Comparison of ENCODE assay signal across 11 mouse cellular contexts in the genomic region with DNA sequence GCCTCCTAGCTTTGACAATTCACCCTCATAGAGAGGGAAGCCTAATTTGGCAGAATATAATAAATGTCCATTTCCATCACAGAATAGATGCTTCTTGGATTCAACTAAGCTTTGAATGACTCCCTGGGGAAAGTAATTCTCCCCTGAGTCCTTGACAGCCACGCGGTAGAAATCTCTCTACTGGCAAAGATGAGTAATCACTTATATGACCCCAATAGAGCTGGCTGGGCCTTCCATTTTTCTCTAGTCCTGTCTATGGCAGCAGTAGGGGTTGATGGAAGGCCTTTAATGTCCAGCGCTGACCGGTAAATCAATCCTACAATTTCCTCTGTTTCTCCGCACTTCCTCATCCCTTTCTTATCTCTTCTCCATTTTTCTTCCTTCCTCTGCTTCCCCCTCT. TPM values are rescaled to one million over a fixed set of nuclear protein-coding genes. Genes with fewer than 3 reads are reported as not detected.
DNase-seq lines count a peak whose midpoint lies in the region; ATAC-seq and TF ChIP-seq lines count a peak whose summit lies in the region.
"Had no signal": no experiment of that assay in that cellular context is flagged by ENCODE, and none has a peak within 500 bp of the region (broad histone marks: within the 10 kb centered on the region; RNA-seq: fewer than 3 reads in every experiment).

No protein-coding gene starts in this region.

- 54% methylated on average over 5 of the region's 5 CpGs for WGBS in liver, embryonic 13.5 days (ENCODE audit: insufficient replicate concordance)
- 57% methylated on average over 5 of the region's 5 CpGs for WGBS in liver, postnatal 0 days (ENCODE audit: insufficient replicate concordance)
- 64% methylated on average over 5 of the region's 5 CpGs for WGBS in forebrain, postnatal 0 days
- WGBS in neural tube, embryonic 13.5 days, result 41% methylated on average over 5 of the region's 5 CpGs

- no peak overlapping the region for H3K27ac ChIP-seq in liver, embryonic 13.5 days
- no peak overlapping the region for H3K27ac ChIP-seq in liver, postnatal 0 days (ENCODE audit: low read depth)
- H3K27ac ChIP-seq in forebrain, postnatal 0 days (ENCODE audit: low read depth, low read length), result no peak overlapping the region
- no peak overlapping the region for H3K27ac ChIP-seq in neural tube, embryonic 13.5 days (replicated peaks)

- TF ChIP-seq CTCF in liver, postnatal 0 days (IDR thresholded peaks at IDR 0.05; ENCODE audit: low read depth), result no peak
- TF ChIP-seq CTCF in forebrain, postnatal 0 days (IDR thresholded peaks at IDR 0.05; ENCODE audit: low read depth), result no peak

- no peaks in the 10 kb centered on the region for H3K9me3 ChIP-seq in liver, embryonic 13.5 days (replicated peaks)
- no peaks in the 10 kb centered on the region for H3K9me3 ChIP-seq in liver, postnatal 0 days (ENCODE audit: low read length)
- H3K9me3 ChIP-seq in forebrain, postnatal 0 days (ENCODE audit: low read length), result no peaks in the 10 kb centered on the region
- no peaks in the 10 kb centered on the region for H3K9me3 ChIP-seq in neural tube, embryonic 13.5 days

- H3K4me3 ChIP-seq in liver, embryonic 13.5 days (replicated peaks), result peak overlapping the region; percentile 87; the same call in 1 of the 2 replicates
- no peak overlapping the region for H3K4me3 ChIP-seq in liver, postnatal 0 days (ENCODE audit: low read depth, low read length)
- H3K4me3 ChIP-seq in forebrain, postnatal 0 days (ENCODE audit: low read depth, low read length), result 0 out of 2 replicates have a peak overlapping the region, but pooled peaks have one; percentile 84
- peak overlapping the region; percentile 71 for H3K4me3 ChIP-seq in neural tube, embryonic 13.5 days

- H3K4me2 ChIP-seq in liver, embryonic 13.5 days, result peak overlapping the region; percentile 94
- H3K4me2 ChIP-seq in liver, postnatal 0 days (ENCODE audit: low read depth, low read length), result no peak overlapping the region
- H3K4me2 ChIP-seq in forebrain, postnatal 0 days (ENCODE audit: low read depth), result peak overlapping the region; percentile 91
- H3K4me2 ChIP-seq in neural tube, embryonic 13.5 days, result peak overlapping the region; percentile 89

- H3K27me3 ChIP-seq in liver, embryonic 13.5 days, result no peaks in the 10 kb centered on the region
- no peaks in the 10 kb centered on the region for H3K27me3 ChIP-seq in liver, postnatal 0 days (ENCODE audit: insufficient read depth, low read length)
- H3K27me3 ChIP-seq in forebrain, postnatal 0 days (ENCODE audit: insufficient read depth, low read length), result no peaks in the 10 kb centered on the region
- H3K27me3 ChIP-seq in neural tube, embryonic 13.5 days, result no peaks in the 10 kb centered on the region

- no peaks in the 10 kb centered on the region for H3K36me3 ChIP-seq in liver, embryonic 13.5 days
- H3K36me3 ChIP-seq in liver, postnatal 0 days (replicated peaks; ENCODE audit: insufficient read depth, low read length), result no peaks in the 10 kb centered on the region
- H3K36me3 ChIP-seq in forebrain, postnatal 0 days (ENCODE audit: insufficient read depth), result no peaks in the 10 kb centered on the region
- no peaks in the 10 kb centered on the region for H3K36me3 ChIP-seq in neural tube, embryonic 13.5 days

- ATAC-seq in liver, embryonic 13.5 days (ENCODE audit: low read depth), result no peak
- no peak for ATAC-seq in liver, postnatal 0 days
- ATAC-seq in forebrain, postnatal 0 days, result no peak
- ATAC-seq in neural tube, embryonic 13.5 days (ENCODE audit: low read depth), result no peak
- ATAC-seq in cerebellum, adult (ENCODE audit: insufficient number of reproducible peaks, low FRiP score, low TSS enrichment), result no peak
- ATAC-seq in megakaryocyte progenitor cell, adult 5-6 weeks (replicated peaks; ENCODE audit: poor library complexity), result no peak

- H3K9ac ChIP-seq in liver, embryonic 13.5 days, result no peak overlapping the region
- no peak overlapping the region for H3K9ac ChIP-seq in liver, postnatal 0 days (replicated peaks)
- H3K9ac ChIP-seq in forebrain, postnatal 0 days, result 0 out of 2 replicates have a peak overlapping the region, but pooled peaks have one; percentile 1
- peak overlapping the region; percentile 82; the same call in 1 of the 2 replicates for H3K9ac ChIP-seq in neural tube, embryonic 13.5 days

- TF ChIP-seq EP300 in liver, postnatal 0 days (IDR thresholded peaks at IDR 0.05; ENCODE audit: low read depth), result no peak

- H3K4me1 ChIP-seq in liver, embryonic 13.5 days (replicated peaks), result peaks cover 27% of the 10 kb centered on the region
- H3K4me1 ChIP-seq in liver, postnatal 0 days (ENCODE audit: insufficient read depth), result peaks cover 11% of the 10 kb centered on the region
- peaks cover 4% of the 10 kb centered on the region; the same call in 1 of the 2 replicates for H3K4me1 ChIP-seq in forebrain, postnatal 0 days (ENCODE audit: insufficient read depth)
- H3K4me1 ChIP-seq in neural tube, embryonic 13.5 days (replicated peaks), result peaks cover 24% of the 10 kb centered on the region

- peak; percentile 74 for DNase-seq in adrenal gland, adult 2 months
- no peak for DNase-seq in adrenal gland, postnatal 4 days (ENCODE audit: low spot score in 2 of 2)
- no peak for DNase-seq in liver, embryonic 13.5 days
- DNase-seq in liver, postnatal 0 days, result no peak
- no peak for DNase-seq in forebrain, postnatal 0 days
- DNase-seq: kidney, postnatal 14 days; thymus, adult 18-20 months had no signal

RNA-seq across cellular contexts. Expression of a gene that starts 1.5 kb away (rescaled TPM):
- total RNA-seq in adrenal gland, adult 2 months (2021), result under 1 TPM in 1 of 2 experiments, not detected in 1; 0.24 TPM
- polyA plus RNA-seq in adrenal gland, adult 2 months (2012; rRNA removed), result 0.10 and 0.15 TPM in 2 replicates
- total RNA-seq in adrenal gland, postnatal 4 days (2021), result 1 to 10 TPM in 1 of 2 experiments, under 1 TPM in 1; 0.71 to 1.1 TPM
- polyA plus RNA-seq in liver, embryonic 13.5 days (2015; fragmentation: Nextera tagmentation; extraction: Ambion mirVana), result not detected in 2 replicates
- not detected in 2 replicates for polyA plus RNA-seq in liver, postnatal 0 days (2015; fragmentation: Nextera tagmentation; extraction: Ambion mirVana)
- total RNA-seq in forebrain, postnatal 0 days (2014; rRNA removed), result 4.5 and 5.1 TPM in 2 replicates
- 5.2 and 9.0 TPM in 2 replicates for polyA plus RNA-seq in forebrain, postnatal 0 days (2015; fragmentation: Nextera tagmentation; extraction: Ambion mirVana)
- 2.4 and 2.9 TPM in 2 replicates for polyA plus RNA-seq in neural tube, embryonic 13.5 days (2015; fragmentation: Nextera tagmentation; extraction: Ambion mirVana)
- total RNA-seq in megakaryocyte progenitor cell, adult 5-6 weeks (2015), result not detected in 2 replicates
- total RNA-seq in megakaryocyte progenitor cell, adult 5-6 weeks (2017), result not detected in 2 replicates
- total RNA-seq: liver, adult 2 months had no signal
- polyA plus RNA-seq: liver, adult 2 months had no signal

RNA-seq across cellular contexts. Expression of a gene that starts 7.3 kb away (rescaled TPM):
- 10 to 100 TPM; 56.8 to 71.2 TPM for total RNA-seq in adrenal gland, adult 2 months (2021)
- 20.7 and 21.9 TPM in 2 replicates for polyA plus RNA-seq in adrenal gland, adult 2 months (2012; rRNA removed)
- total RNA-seq in adrenal gland, postnatal 4 days (2021), result 10 to 100 TPM; 54.6 to 57.6 TPM
- 13.1 and 15.4 TPM in 2 replicates for polyA plus RNA-seq in liver, embryonic 13.5 days (2015; fragmentation: Nextera tagmentation; extraction: Ambion mirVana)
- 5.2 and 5.5 TPM in 2 replicates for polyA plus RNA-seq in liver, postnatal 0 days (2015; fragmentation: Nextera tagmentation; extraction: Ambion mirVana)
- 38.2 and 47.5 TPM in 2 replicates for total RNA-seq in forebrain, postnatal 0 days (2014; rRNA removed)
- polyA plus RNA-seq in forebrain, postnatal 0 days (2015; fragmentation: Nextera tagmentation; extraction: Ambion mirVana), result 43.7 and 53.2 TPM in 2 replicates
- polyA plus RNA-seq in neural tube, embryonic 13.5 days (2015; fragmentation: Nextera tagmentation; extraction: Ambion mirVana), result 27.8 and 31.1 TPM in 2 replicates
- total RNA-seq in megakaryocyte progenitor cell, adult 5-6 weeks (2015), result 8.4 and 11.0 TPM in 2 replicates
- 21.7 and 23.6 TPM in 2 replicates for total RNA-seq in megakaryocyte progenitor cell, adult 5-6 weeks (2017)

Comparison
In these comparisons a context has a peak if more than half of its experiments do, and no peak if none do; other contexts are left out.
1. H3K9ac ChIP-seq: peak in forebrain, postnatal 0 days (single experiment) and neural tube, embryonic 13.5 days (single experiment); none in liver, embryonic 13.5 days (single experiment) and liver, postnatal 0 days (single experiment).